26 mouse cellular contexts compared by ENCODE assay signal in the genomic region with DNA sequence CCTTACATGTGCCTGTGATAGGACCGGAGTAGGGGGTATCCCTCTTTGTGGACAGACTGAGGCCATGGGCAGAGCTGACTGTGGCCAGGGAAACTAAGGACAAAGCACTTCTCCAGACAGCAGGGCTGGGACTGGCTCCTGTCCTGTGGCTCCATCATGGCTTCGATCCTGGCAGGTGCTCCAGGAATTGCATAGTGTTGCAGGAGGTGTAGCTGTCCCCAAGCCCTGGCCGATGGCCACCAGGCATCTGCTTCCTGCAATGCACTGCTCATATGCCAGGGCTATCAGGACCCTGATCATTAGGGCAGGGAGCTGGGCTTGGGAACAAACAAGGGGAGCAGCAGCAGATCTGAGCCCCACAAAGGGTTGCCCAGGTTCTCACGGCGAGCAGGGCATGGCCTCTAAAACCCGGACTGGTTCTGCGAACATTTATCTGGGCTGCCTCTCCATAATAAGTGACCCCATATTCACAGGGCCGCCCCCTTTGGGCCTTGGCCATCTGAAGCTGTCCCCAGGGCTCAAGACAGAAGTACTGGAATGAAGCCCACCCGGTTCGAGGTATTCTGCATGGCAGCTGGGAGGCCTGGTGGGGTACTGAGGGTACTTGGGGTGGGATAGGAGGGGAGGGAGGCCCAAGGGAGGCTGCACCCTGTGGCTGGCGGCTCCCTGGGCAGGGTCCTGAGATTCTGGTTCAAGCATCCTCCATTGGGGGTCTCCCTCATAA. TPM values are rescaled to one million over a fixed set of nuclear protein-coding genes. Genes with fewer than 3 reads are reported as not detected.
DNase-seq lines count a peak whose midpoint lies in the region; TF ChIP-seq lines count a peak whose summit lies in the region.
"Had no signal": no experiment of that assay in that cellular context is flagged by ENCODE, and none has a peak within 500 bp of the region (broad histone marks: within the 10 kb centered on the region; RNA-seq: fewer than 3 reads in every experiment).

No protein-coding gene starts in this region.

- DNase-seq in cerebellum, adult 18-20 months: peak; percentile 63 to 67
- DNase-seq in cerebellum, postnatal 4 days (ENCODE audit: low spot score in 2 of 2): no peak
- peak; percentile 69 for DNase-seq in left cerebral cortex, postnatal 4 days
- DNase-seq in left cerebral cortex, adult 2 months (ENCODE audit: extremely low spot score in 1 of 2, low spot score in 2 of 2): no peak
- peak; percentile 47 for DNase-seq in brain, adult 2 months (ENCODE audit: low read depth, low spot score)
- DNase-seq in cerebellum, postnatal 14 days: peak; percentile 71 to 72
- DNase-seq in right cerebral cortex, postnatal 10 days (ENCODE audit: low spot score in 2 of 2): no peak
- DNase-seq in frontal cortex, postnatal 14 days (ENCODE audit: low spot score in 2 of 2): no peak
- DNase-seq: adrenal gland, postnatal 36 days; forebrain, postnatal 0 days; gastrocnemius, postnatal 25 days; heart, adult 2 months; kidney, adult 18-20 months; lung, postnatal 4 days; right cerebral cortex, postnatal 4 days; thymus, postnatal 25 days had no signal

- H3K27ac ChIP-seq in left cerebral cortex, adult 2 months: no peak overlapping the region
- H3K27ac ChIP-seq: embryonic facial prominence, embryonic 10.5 days; heart, adult 2 months; limb, embryonic 10.5 days; neural tube, embryonic 13.5 days; stomach, embryonic 15.5 days had no signal

- no peak overlapping the region for H3K4me3 ChIP-seq in left cerebral cortex, adult 2 months
- H3K4me3 ChIP-seq: embryonic facial prominence, embryonic 10.5 days; heart, adult 2 months; limb, embryonic 10.5 days; myocyte; neural tube, embryonic 13.5 days; stomach, embryonic 15.5 days had no signal

- TF ChIP-seq CTCF in left cerebral cortex, adult 2 months (IDR thresholded peaks at IDR 0.05): no peak

- intact Hi-C loops in left cerebral cortex, postnatal 4 days (cut with DNase I): no loop called here
- intact Hi-C loops in left cerebral cortex, adult 2 months (cut with DNase I): no loop called here

RNA-seq across cellular contexts. Expression of a gene that starts 6.6 kb away (rescaled TPM):
- not detected for total RNA-seq in left cerebral cortex, postnatal 4 days (2021)
- under 1 TPM; 0.26 to 0.27 TPM for total RNA-seq in left cerebral cortex, adult 2 months (2021)
- total RNA-seq: adrenal gland, adult 18-20 months; adrenal gland, postnatal 36 days; gastrocnemius, postnatal 25 days; layer of hippocampus, postnatal 10 days; liver, adult 2 months had no signal

RNA-seq across cellular contexts. Expression of a gene that starts 14.2 kb away (rescaled TPM):
- total RNA-seq in left cerebral cortex, postnatal 4 days (2021): not detected
- under 1 TPM; 0.20 to 0.87 TPM for total RNA-seq in left cerebral cortex, adult 2 months (2021)
- total RNA-seq: adrenal gland, adult 18-20 months; adrenal gland, postnatal 36 days; forebrain, postnatal 0 days; gastrocnemius, postnatal 25 days; heart, postnatal 25 days; layer of hippocampus, postnatal 10 days; megakaryocyte-erythroid progenitor cell, adult 5-6 weeks had no signal

RNA-seq across cellular contexts. Expression of a gene that starts 14.2 kb away (rescaled TPM):
- 100 to 1,000 TPM in 1 of 2 experiments, 10 to 100 TPM in 1; 87.1 to 104 TPM for total RNA-seq in left cerebral cortex, postnatal 4 days (2021)
- 100 to 1,000 TPM in 1 of 2 experiments, 10 to 100 TPM in 1; 96.5 to 118 TPM for total RNA-seq in left cerebral cortex, adult 2 months (2021)

RNA-seq across cellular contexts. Expression of a gene that starts 26.7 kb away (rescaled TPM):
- total RNA-seq in left cerebral cortex, postnatal 4 days (2021): 10 to 100 TPM; 42.2 to 45.9 TPM
- total RNA-seq in left cerebral cortex, adult 2 months (2021): 10 to 100 TPM; 53.9 to 59.3 TPM

RNA-seq across cellular contexts. Expression of a gene that starts 39.4 kb away (rescaled TPM):
- total RNA-seq in left cerebral cortex, postnatal 4 days (2021): 10 to 100 TPM; 47.0 to 47.2 TPM
- 10 to 100 TPM; 46.4 to 47.2 TPM for total RNA-seq in left cerebral cortex, adult 2 months (2021)

Comparison
In these comparisons a context has a peak if more than half of its experiments do, and no peak if none do; other contexts are left out.
1. DNase-seq: peak in cerebellum, adult 18-20 months (2 of 2), left cerebral cortex, postnatal 4 days (single experiment), brain, adult 2 months (single experiment) and cerebellum, postnatal 14 days (2 of 2); none in cerebellum, postnatal 4 days (0 of 2), left cerebral cortex, adult 2 months (0 of 2), right cerebral cortex, postnatal 10 days (0 of 2) and frontal cortex, postnatal 14 days (0 of 2).